Mouse (Mus musculus) limb, embryonic 11.5 days (tissue): ENCODE measurements around the gene Supt4a. TPM values are rescaled to one million over a fixed set of nuclear protein-coding genes. Genes with fewer than 3 reads are reported as not detected.

ENCODE experiments used
- ATAC-seq: fragments of 200-750 bp; cut with Nextera tagmentation; 2 replicates; pipeline ENCODE4 v1.8.0; 2017; ENCODE audit warnings: low read depth; ENCODE audit not compliant: insufficient number of reproducible peaks, low FRiP score, low TSS enrichment
- DNase-seq: peaks from one replicate; pipeline ENCODE4 v3.0.0-alpha.2; 2015; ENCODE audit warnings: low spot score
- H3K27ac ChIP-seq: fragments of 300-500 bp; sonication (generic); replicated peaks from 2 replicates; pipeline ENCODE4 v1.5.1; 2014; ENCODE audit warnings: low read depth, mild to moderate bottlenecking, low read length
- H3K27me3 ChIP-seq: fragments of 300-500 bp; sonication (generic); 2 replicates; pipeline ENCODE4 v1.6.1; 2014; ENCODE audit warnings: mild to moderate bottlenecking, low read length, mixed read lengths; ENCODE audit not compliant: control insufficient read depth, insufficient read depth
- H3K36me3 ChIP-seq: fragments of 300-500 bp; sonication (generic); 2 replicates; pipeline ENCODE4 v1.6.1; 2014; ENCODE audit warnings: mild to moderate bottlenecking, low read length, moderate library complexity, mixed read lengths; ENCODE audit not compliant: control insufficient read depth, insufficient read depth
- H3K4me1 ChIP-seq: fragments of 300-500 bp; sonication (generic); 2 replicates; pipeline ENCODE4 v1.6.1; 2014; ENCODE audit warnings: low read length, mixed read lengths; ENCODE audit not compliant: control insufficient read depth, insufficient read depth
- H3K4me2 ChIP-seq: fragments of 300-500 bp; sonication (generic); 2 replicates; pipeline ENCODE4 v1.6.1; 2014; ENCODE audit warnings: low read depth, mild to moderate bottlenecking, moderate library complexity; ENCODE audit not compliant: severe bottlenecking
- H3K4me3 ChIP-seq: fragments of 300-500 bp; sonication (generic); 2 replicates; pipeline ENCODE4 v1.5.1; 2014; ENCODE audit warnings: low read depth, low read length
- H3K9ac ChIP-seq: fragments of 300-500 bp; sonication (generic); 2 replicates; pipeline ENCODE4 v1.6.1; 2014; ENCODE audit warnings: mild to moderate bottlenecking, low read length
- H3K9me3 ChIP-seq: fragments of 300-500 bp; sonication (generic); 2 replicates; pipeline ENCODE4 v1.6.1; 2016; ENCODE audit warnings: low read length; ENCODE audit not compliant: control insufficient read depth
- WGBS: fragments of 180-500 bp; shearing (Covaris S2); extraction: QIAGEN DNeasy Blood & Tissue Kit; methylation state at CpG from one replicate; pipeline ENCODE4 v1.1.7; 2014; 5-methylcytosine and 5-hydroxymethylcytosine counted together
- polyA plus RNA-seq: library from polyadenylated mRNA; unstranded; fragments of >200 nt; fragmentation: Nextera tagmentation; extraction: Ambion mirVana; gene quantifications from 2 replicates; pipeline ENCODE4 v1.2.1, GENCODE M21; 2014

Supt4a gene
- polyA plus RNA-seq, 1 experiment from 2014 or later = 184 TPM

DNA sequence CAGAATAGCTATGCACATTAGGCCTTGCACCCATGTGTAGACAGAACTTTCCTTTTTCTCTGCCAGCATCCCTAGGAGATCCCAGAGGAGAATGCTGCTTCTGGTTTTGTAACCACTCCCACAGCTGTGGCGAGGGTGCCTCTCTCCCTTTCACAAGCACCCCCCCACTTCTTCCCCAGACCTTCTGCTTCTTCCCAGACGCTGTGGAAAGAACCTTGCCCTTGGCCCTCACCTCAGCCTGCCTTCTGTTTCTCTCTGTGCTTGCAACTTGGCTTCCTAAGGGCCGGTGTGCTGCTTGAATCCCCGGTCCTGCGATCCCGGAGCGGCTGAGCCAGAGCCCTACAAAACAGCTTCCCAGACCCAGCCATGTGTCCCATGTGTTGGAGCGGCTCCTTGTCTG, 13.7 kb downstream of the Supt4a start:
- Histone ChIP-seq H3K4me2 (no peak overlapping the region), H3K27ac (no peak overlapping the region), H3K9me3 (no peaks in the 10 kb centered on the region), H3K27me3 (no peaks in the 10 kb centered on the region), H3K4me3 (no peak overlapping the region), H3K9ac (no peak overlapping the region), H3K4me1 (0 out of 2 replicates have a peak, but pooled peaks cover 2% of the 10 kb centered on the region), H3K36me3 (no peaks in the 10 kb centered on the region)
- DNase-seq = no peak
- no peak for ATAC-seq
- WGBS = 84% methylated on average over 8 of the region's 8 CpGs

- H3K9me3 ChIP-seq = no peaks in the 10 kb centered on the region
- DNase-seq (no peak), ATAC-seq (no peak)
- H3K4me2 ChIP-seq = no peak overlapping the region
- WGBS = 70% methylated on average over 4 of the region's 4 CpGs
- H3K9ac ChIP-seq = no peak overlapping the region
- no peak overlapping the region for H3K4me3 ChIP-seq
- no peaks in the 10 kb centered on the region for H3K36me3 ChIP-seq
- no peaks in the 10 kb centered on the region for H3K27me3 ChIP-seq
- H3K27ac ChIP-seq = no peak overlapping the region
- H3K4me1 ChIP-seq = 0 out of 2 replicates have a peak, but pooled peaks cover 2% of the 10 kb centered on the region
Observed at GRCm38 (mm10) chr11:87751491-87751966, 14.2 kb downstream of the Supt4a start.

DNA sequence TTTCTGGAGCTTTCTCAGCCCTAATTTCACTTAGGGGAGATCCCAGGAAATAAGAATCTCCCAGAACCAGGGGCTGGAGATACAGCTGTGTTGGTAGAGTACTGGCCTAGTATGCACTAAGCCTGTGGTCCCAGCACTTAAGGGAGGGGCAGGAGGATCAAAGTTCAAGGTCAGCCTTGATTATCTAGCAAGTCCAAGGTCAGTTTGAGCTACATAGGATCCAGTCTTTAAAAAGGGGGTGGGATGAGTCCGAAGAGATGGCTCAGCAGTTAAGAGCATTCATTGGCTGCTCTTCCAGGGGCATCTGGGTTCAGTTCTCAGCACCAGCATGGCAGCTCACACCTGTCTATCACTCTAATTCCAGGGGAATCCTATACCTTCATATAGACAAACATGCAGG, 15.0 kb downstream of the Supt4a start:
- Histone ChIP-seq H3K4me1 (0 out of 2 replicates have a peak, but pooled peaks cover 2% of the 10 kb centered on the region), H3K27me3 (no peaks in the 10 kb centered on the region), H3K9ac (no peak overlapping the region), H3K27ac (no peak overlapping the region), H3K36me3 (no peaks in the 10 kb centered on the region), H3K4me3 (no peak overlapping the region), H3K4me2 (no peak overlapping the region), H3K9me3 (no peaks in the 10 kb centered on the region)
- no peak for DNase-seq
- 97% methylated on average over 1 of the region's 1 CpGs for WGBS
- ATAC-seq = no peak

GRCm38 (mm10) chr11:87753255-87753654, 15.9 kb downstream of the Supt4a start:
- ATAC-seq (no peak), DNase-seq (no peak)
- Histone ChIP-seq H3K9me3 (no peaks in the 10 kb centered on the region), H3K4me1 (0 out of 2 replicates have a peak, but pooled peaks cover 2% of the 10 kb centered on the region), H3K4me3 (no peak overlapping the region), H3K27ac (no peak overlapping the region), H3K4me2 (no peak overlapping the region), H3K9ac (no peak overlapping the region), H3K36me3 (no peaks in the 10 kb centered on the region), H3K27me3 (no peaks in the 10 kb centered on the region)
- 84% methylated on average over 8 of the region's 8 CpGs for WGBS

DNA sequence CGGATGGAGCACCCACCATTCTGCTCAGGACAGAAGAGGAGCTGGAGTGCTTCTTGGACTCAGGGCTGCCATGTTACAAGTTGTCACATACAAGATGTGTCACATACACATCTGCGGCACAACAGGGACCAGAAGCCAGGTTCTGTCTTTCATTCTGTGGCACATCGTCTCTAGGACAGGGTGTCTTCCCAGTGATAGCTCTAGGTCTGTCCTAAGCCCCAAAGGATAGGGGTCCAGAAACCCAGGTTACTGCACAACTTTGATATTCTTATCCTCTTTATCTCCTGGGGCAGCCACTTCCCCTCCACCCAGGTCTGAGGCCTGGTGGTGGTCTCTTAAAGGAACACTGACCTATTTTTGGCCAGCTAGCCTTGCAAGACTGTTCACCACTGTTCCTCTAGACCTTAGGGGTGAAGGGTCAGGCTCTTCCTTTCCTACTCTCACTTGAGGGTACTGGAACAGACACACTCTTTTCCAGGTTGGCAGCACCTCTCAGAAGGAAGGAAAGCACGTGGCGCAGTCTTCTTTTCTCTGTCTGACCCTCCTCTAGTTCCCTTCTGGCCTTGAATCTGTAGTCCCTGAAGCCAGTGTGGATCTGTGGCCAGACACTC, 16.6 kb downstream of the Supt4a start:
- no peak for ATAC-seq
- no peak overlapping the region for H3K27ac ChIP-seq
- H3K4me2 ChIP-seq = no peak overlapping the region
- 82% methylated on average over 5 of the region's 5 CpGs for WGBS
- no peak overlapping the region for H3K4me3 ChIP-seq
- no peak overlapping the region for H3K9ac ChIP-seq
- 0 out of 2 replicates have a peak, but pooled peaks cover 2% of the 10 kb centered on the region for H3K4me1 ChIP-seq
- no peak for DNase-seq
- H3K27me3 ChIP-seq = no peaks in the 10 kb centered on the region
- no peaks in the 10 kb centered on the region for H3K9me3 ChIP-seq
- H3K36me3 ChIP-seq = no peaks in the 10 kb centered on the region

GRCm38 (mm10) chr11:87754603-87755002, 17.3 kb downstream of the Supt4a start:
- Histone ChIP-seq H3K9ac (no peak overlapping the region), H3K4me3 (no peak overlapping the region), H3K9me3 (no peaks in the 10 kb centered on the region), H3K4me2 (no peak overlapping the region), H3K27me3 (peaks cover 2% of the 10 kb centered on the region; the same call in 1 of the 2 replicates), H3K4me1 (0 out of 2 replicates have a peak, but pooled peaks cover under 1% of the 10 kb centered on the region), H3K36me3 (no peaks in the 10 kb centered on the region), H3K27ac (no peak overlapping the region)
- DNase-seq (no peak), ATAC-seq (no peak)
- 75% methylated on average over 5 of the region's 5 CpGs for WGBS

GRCm38 (mm10) chr11:87755360-87756017, 18.1 kb downstream of the Supt4a start:
- Histone ChIP-seq H3K4me2 (no peak overlapping the region), H3K36me3 (no peaks in the 10 kb centered on the region), H3K27me3 (peaks cover 10% of the 10 kb centered on the region), H3K9ac (no peak overlapping the region), H3K4me3 (no peak overlapping the region), H3K27ac (no peak overlapping the region), H3K4me1 (no peaks in the 10 kb centered on the region; the same call in 1 of the 2 replicates), H3K9me3 (no peaks in the 10 kb centered on the region)
- no peak for ATAC-seq
- WGBS = 81% methylated on average over 17 of the region's 17 CpGs
- no peak for DNase-seq

GRCm38 (mm10) chr11:87756251-87756820, 19.0 kb downstream of the Supt4a start:
- Histone ChIP-seq H3K36me3 (no peaks in the 10 kb centered on the region), H3K27me3 (peaks cover 19% of the 10 kb centered on the region), H3K4me3 (no peak overlapping the region), H3K9me3 (no peaks in the 10 kb centered on the region), H3K27ac (no peak overlapping the region), H3K4me1 (no peaks in the 10 kb centered on the region; the same call in 1 of the 2 replicates), H3K4me2 (no peak overlapping the region), H3K9ac (no peak overlapping the region)
- DNase-seq (no peak), ATAC-seq (0 out of 2 replicates have a peak, but pooled peaks have one; percentile 31)
- 88% methylated on average over 15 of the region's 15 CpGs for WGBS
